Mouse (Mus musculus) splenic B cell, adult 2 months (primary cell): ENCODE data around the gene Srsf4.

Experiments used
- DNase-seq: peaks from one replicate; pipeline ENCODE4 v3.0.0-alpha.2; 2011; ENCODE audit warnings: low read depth, low spot score
- H3K27me3 ChIP-seq: 2 replicates; pipeline ENCODE4 v1.6.1; 2012; ENCODE audit warnings: mild to moderate bottlenecking, low read length, moderate library complexity, mixed read lengths; ENCODE audit not compliant: control insufficient read depth, poor library complexity, insufficient read depth, severe bottlenecking
- H3K36me3 ChIP-seq: 2 replicates; pipeline ENCODE4 v1.6.1; 2012; ENCODE audit warnings: mild to moderate bottlenecking, low read length, moderate library complexity, mixed read lengths; ENCODE audit not compliant: control insufficient read depth, poor library complexity, insufficient read depth, severe bottlenecking

Srsf4 gene

GRCm38 (mm10) chr4:131873293-131874168 is at the start of gene Srsf4:
Srsf4 (plus strand) TSS chr4:131873617.
- peak; percentile 97 for DNase-seq
- Histone ChIP-seq H3K27me3 (no peaks in the 10 kb centered on the region), H3K36me3 (no peaks in the 10 kb centered on the region)

- Histone ChIP-seq H3K36me3 (no peaks in the 10 kb centered on the region), H3K27me3 (no peaks in the 10 kb centered on the region)
- DNase-seq, result no peak
Measured at GRCm38 (mm10) chr4:131824939-131825338, 48.5 kb upstream of the Srsf4 start.

- peak; percentile 72 for DNase-seq
- Histone ChIP-seq H3K27me3 (no peaks in the 10 kb centered on the region), H3K36me3 (no peaks in the 10 kb centered on the region)
Measured at GRCm38 (mm10) chr4:131825830-131826229, 47.6 kb upstream of the Srsf4 start.

- no peaks in the 10 kb centered on the region for H3K27me3 ChIP-seq
- no peaks in the 10 kb centered on the region for H3K36me3 ChIP-seq
- no peak for DNase-seq
Measured at GRCm38 (mm10) chr4:131826905-131827304, 46.5 kb upstream of the Srsf4 start.

- H3K27me3 ChIP-seq, result no peaks in the 10 kb centered on the region
- DNase-seq, result no peak
- H3K36me3 ChIP-seq, result no peaks in the 10 kb centered on the region
Measured at GRCm38 (mm10) chr4:131829123-131829522, 44.3 kb upstream of the Srsf4 start.

GRCm38 (mm10) chr4:131831546-131832045 is 41.8 kb upstream of the Srsf4 start:
- no peaks in the 10 kb centered on the region for H3K27me3 ChIP-seq
- no peaks in the 10 kb centered on the region for H3K36me3 ChIP-seq
- no peak for DNase-seq

GRCm38 (mm10) chr4:131832759-131833407 is 40.5 kb upstream of the Srsf4 start:
- H3K27me3 ChIP-seq, result no peaks in the 10 kb centered on the region; the same call in 1 of the 2 replicates
- no peak for DNase-seq
- H3K36me3 ChIP-seq, result no peaks in the 10 kb centered on the region

GRCm38 (mm10) chr4:131833971-131834609 is 39.3 kb upstream of the Srsf4 start:
- H3K36me3 ChIP-seq, result no peaks in the 10 kb centered on the region
- no peak for DNase-seq

GRCm38 (mm10) chr4:131836351-131836881 is 37.0 kb upstream of the Srsf4 start:
- DNase-seq, result no peak
- H3K27me3 ChIP-seq, result no peaks in the 10 kb centered on the region; the same call in 1 of the 2 replicates
- H3K36me3 ChIP-seq, result no peaks in the 10 kb centered on the region

More at GRCm38 (mm10) chr4:131833971-131834609, 39.3 kb upstream of the Srsf4 start:
- H3K27me3 ChIP-seq, result no peaks in the 10 kb centered on the region; the same call in 1 of the 2 replicates

- peak; percentile 49 for DNase-seq
- no peaks in the 10 kb centered on the region for H3K36me3 ChIP-seq
- H3K27me3 ChIP-seq, result peaks cover 2% of the 10 kb centered on the region
Measured at GRCm38 (mm10) chr4:131836891-131837491, 36.4 kb upstream of the Srsf4 start.

- DNase-seq, result peak; percentile 88
- Histone ChIP-seq H3K36me3 (no peaks in the 10 kb centered on the region), H3K27me3 (peaks cover 2% of the 10 kb centered on the region)
Measured at GRCm38 (mm10) chr4:131837872-131838524, 35.4 kb upstream of the Srsf4 start, which contains the start of gene Ptpru. Ptpru (minus strand) TSS chr4:131838288.

- no peaks in the 10 kb centered on the region for H3K36me3 ChIP-seq
- H3K27me3 ChIP-seq, result peaks cover 2% of the 10 kb centered on the region
- DNase-seq, result peak; percentile 91
Measured at GRCm38 (mm10) chr4:131843290-131843743, 30.1 kb upstream of the Srsf4 start, which contains the start of gene Mecr. Mecr (plus strand) TSS chr4:131843470.

- H3K27me3 ChIP-seq, result peaks cover 2% of the 10 kb centered on the region; the same call in 1 of the 2 replicates
- no peaks in the 10 kb centered on the region; the same call in 1 of the 2 replicates for H3K36me3 ChIP-seq
- no peak for DNase-seq
Measured at GRCm38 (mm10) chr4:131845991-131846778, 27.2 kb upstream of the Srsf4 start.
